In genomic region chr10:69219289-69219626, GRCm38 (mm10) we compare ENCODE assay signal across 23 mouse cellular contexts. TPM values are rescaled to one million over a fixed set of nuclear protein-coding genes. Genes with fewer than 3 reads are reported as not detected.
DNase-seq lines count a peak whose midpoint lies in the region; ATAC-seq and TF ChIP-seq lines count a peak whose summit lies in the region.
"Had no signal": no experiment of that assay in that cellular context is flagged by ENCODE, and none has a peak within 500 bp of the region (broad histone marks: within the 10 kb centered on the region; RNA-seq: fewer than 3 reads in every experiment).

No protein-coding gene starts in this region.

- DNase-seq in heart, postnatal 14 days = no peak
- no peak for DNase-seq in kidney, adult 2 months
- no peak for DNase-seq in kidney, adult 18-20 months
- peak; percentile 49 for DNase-seq in 416B (ENCODE audit: low read depth)
- no peak for DNase-seq in right cerebral cortex, postnatal 36 days (ENCODE audit: low spot score in 2 of 2)
- no peak for DNase-seq in limb, embryonic 10.5 days (ENCODE audit: low spot score)
- DNase-seq: B cell, adult 2 months; cerebellum, adult 18-20 months; cerebellum, postnatal 14 days; left cerebral cortex, postnatal 4 days; right cerebral cortex, adult 18-20 months; thymus, postnatal 36 days had no signal

- H3K4me3 ChIP-seq in heart, embryonic 13.5 days = no peak overlapping the region
- no peak overlapping the region for H3K4me3 ChIP-seq in kidney, adult 2 months (ENCODE audit: insufficient read depth, low read depth, low read length)
- no peak overlapping the region for H3K4me3 ChIP-seq in liver, embryonic 16.5 days (ENCODE audit: low read depth, low read length)
- H3K4me3 ChIP-seq in limb, embryonic 10.5 days = no peak overlapping the region
- H3K4me3 ChIP-seq: forebrain, embryonic 10.5 days; liver, embryonic 13.5 days; midbrain, embryonic 12.5 days; neural tube, embryonic 15.5 days had no signal

- no peak overlapping the region for H3K9ac ChIP-seq in heart, embryonic 13.5 days
- H3K9ac ChIP-seq in liver, embryonic 16.5 days (ENCODE audit: low read depth, low read length) = no peak overlapping the region
- H3K9ac ChIP-seq: hindbrain, embryonic 14.5 days; liver, embryonic 13.5 days; midbrain, embryonic 12.5 days; neural tube, embryonic 15.5 days had no signal

- H3K9me3 ChIP-seq in heart, embryonic 13.5 days = no peaks in the 10 kb centered on the region
- H3K9me3 ChIP-seq in liver, embryonic 16.5 days (replicated peaks; ENCODE audit: control insufficient read depth, low read length) = no peaks in the 10 kb centered on the region
- no peaks in the 10 kb centered on the region for H3K9me3 ChIP-seq in limb, embryonic 10.5 days (replicated peaks)
- H3K9me3 ChIP-seq: liver, embryonic 13.5 days; neural tube, embryonic 15.5 days had no signal

- H3K27ac ChIP-seq in heart, embryonic 13.5 days (replicated peaks) = peak overlapping the region; percentile 22
- peak overlapping the region; percentile 97 for H3K27ac ChIP-seq in kidney, adult 2 months (ENCODE audit: insufficient read depth, low read depth, low read length)
- H3K27ac ChIP-seq in liver, embryonic 16.5 days (ENCODE audit: low read length) = peak overlapping the region; percentile 65
- no peak overlapping the region for H3K27ac ChIP-seq in limb, embryonic 10.5 days
- H3K27ac ChIP-seq: forebrain, embryonic 10.5 days; hindbrain, embryonic 14.5 days; liver, embryonic 13.5 days; midbrain, embryonic 12.5 days; neural tube, embryonic 15.5 days had no signal

- TF ChIP-seq POLR2A in kidney, adult 2 months (IDR thresholded peaks at IDR 0.05; ENCODE audit: low read depth, low read length) = no peak

- H3K4me1 ChIP-seq in heart, embryonic 13.5 days = peaks cover 47% of the 10 kb centered on the region
- H3K4me1 ChIP-seq in kidney, adult 2 months (ENCODE audit: control insufficient read depth, insufficient read depth, low read length) = peaks cover 23% of the 10 kb centered on the region
- peaks cover 22% of the 10 kb centered on the region for H3K4me1 ChIP-seq in liver, embryonic 16.5 days (ENCODE audit: control insufficient read depth, low read depth, low read length)
- peaks cover under 1% of the 10 kb centered on the region for H3K4me1 ChIP-seq in limb, embryonic 10.5 days

- no peak for ATAC-seq in heart, embryonic 13.5 days (ENCODE audit: extremely low read depth, insufficient number of reproducible peaks, low FRiP score, low TSS enrichment)
- ATAC-seq in liver, embryonic 16.5 days (ENCODE audit: low read depth) = no peak
- ATAC-seq: forebrain, embryonic 16.5 days; inflammation-experienced regulatory T-cells, adult 6 months had no signal

- intact Hi-C loops in heart, postnatal 14 days (cut with DNase I) = no loop called here

- no peak for TF ChIP-seq CTCF in kidney, adult 2 months (conservative IDR thresholded peaks at IDR 0.05; ENCODE audit: insufficient read depth, insufficient read length, low read depth, low read length)

- WGBS in heart, embryonic 13.5 days = 71% methylated on average over 2 of the region's 2 CpGs
- 80% methylated on average over 2 of the region's 2 CpGs for WGBS in kidney, adult 2 months
- WGBS in liver, embryonic 16.5 days (ENCODE audit: insufficient replicate concordance) = 47% methylated on average over 2 of the region's 2 CpGs
- WGBS in limb, embryonic 10.5 days = 87% methylated on average over 2 of the region's 2 CpGs

- H3K4me2 ChIP-seq in heart, embryonic 13.5 days = no peak overlapping the region
- H3K4me2 ChIP-seq in liver, embryonic 16.5 days (ENCODE audit: low read depth, low read length) = no peak overlapping the region
- H3K4me2 ChIP-seq: hindbrain, embryonic 14.5 days; midbrain, embryonic 12.5 days; neural tube, embryonic 15.5 days had no signal

- H3K36me3 ChIP-seq in heart, embryonic 13.5 days = peaks cover 58% of the 10 kb centered on the region
- no peaks in the 10 kb centered on the region for H3K36me3 ChIP-seq in kidney, adult 2 months (ENCODE audit: control insufficient read depth, insufficient read depth, low read length)
- H3K36me3 ChIP-seq in liver, embryonic 16.5 days (ENCODE audit: control insufficient read depth, insufficient read depth) = no peaks in the 10 kb centered on the region
- H3K36me3 ChIP-seq in limb, embryonic 10.5 days = peaks cover 40% of the 10 kb centered on the region
- H3K36me3 ChIP-seq: G1E had no signal

- H3K27me3 ChIP-seq in heart, embryonic 13.5 days (replicated peaks) = no peaks in the 10 kb centered on the region
- no peaks in the 10 kb centered on the region for H3K27me3 ChIP-seq in kidney, adult 2 months (replicated peaks; ENCODE audit: control insufficient read depth, insufficient read depth, low read length)
- H3K27me3 ChIP-seq in liver, embryonic 16.5 days (ENCODE audit: control insufficient read depth, insufficient read depth, low read depth, low read length) = no peaks in the 10 kb centered on the region
- no peaks in the 10 kb centered on the region for H3K27me3 ChIP-seq in limb, embryonic 10.5 days (ENCODE audit: low read depth, poor library complexity, severe bottlenecking)
- H3K27me3 ChIP-seq: CH12.LX; midbrain, embryonic 12.5 days; neural tube, embryonic 15.5 days had no signal

RNA-seq across cellular contexts. Expression of gene A930033H14Rik, which starts 6.4 kb away (rescaled TPM):
- polyA plus RNA-seq in heart, embryonic 13.5 days (2015; fragmentation: Nextera tagmentation; extraction: Ambion mirVana) = 1.6 TPM in 2 replicates
- 1 to 10 TPM; 2.4 to 2.8 TPM for total RNA-seq in heart, postnatal 14 days (2021)
- 0.94 and 1.1 TPM in 2 replicates for polyA plus RNA-seq in kidney, adult 2 months (2012; rRNA removed)
- polyA plus RNA-seq in liver, embryonic 16.5 days (2015; fragmentation: Nextera tagmentation; extraction: Ambion mirVana) = 0.44 and 0.47 TPM in 2 replicates
- polyA plus RNA-seq in limb, embryonic 10.5 days (2016; fragmentation: Nextera tagmentation; extraction: Ambion mirVana) = 1.0 and 1.6 TPM in 2 replicates
- polyA plus RNA-seq: G1E; inflammation-experienced regulatory T-cells, adult 6 months had no signal
